8 mouse cellular contexts compared by ENCODE assay signal in genomic region chr19:3669100-3669499, GRCm38 (mm10). TPM values are rescaled to one million over a fixed set of nuclear protein-coding genes. Genes with fewer than 3 reads are reported as not detected.
A peak's percentile ranks its signal among the peaks of the same experiment; 100 is the strongest.
DNase-seq lines count a peak whose midpoint lies in the region; ATAC-seq and TF ChIP-seq lines count a peak whose summit lies in the region.

No protein-coding gene starts in this region.

- H3K4me1 ChIP-seq in midbrain, embryonic 10.5 days = peaks cover 11% of the 10 kb centered on the region; the same call in 1 of the 2 replicates
- H3K4me1 ChIP-seq in midbrain, embryonic 15.5 days = no peaks in the 10 kb centered on the region
- H3K4me1 ChIP-seq in embryonic facial prominence, embryonic 13.5 days = peaks cover 65% of the 10 kb centered on the region
- H3K4me1 ChIP-seq in intestine, embryonic 14.5 days (replicated peaks; ENCODE audit: control insufficient read depth, insufficient read depth, low read length) = peaks cover 40% of the 10 kb centered on the region
- H3K4me1 ChIP-seq in lung, embryonic 14.5 days (ENCODE audit: insufficient read depth) = peaks cover 25% of the 10 kb centered on the region

- WGBS in midbrain, embryonic 10.5 days = 71% methylated on average over 13 of the region's 13 CpGs
- WGBS in midbrain, embryonic 15.5 days = 68% methylated on average over 13 of the region's 13 CpGs
- 27% methylated on average over 13 of the region's 13 CpGs for WGBS in embryonic facial prominence, embryonic 13.5 days
- 56% methylated on average over 13 of the region's 13 CpGs for WGBS in intestine, embryonic 14.5 days
- WGBS in lung, embryonic 14.5 days = 44% methylated on average over 13 of the region's 13 CpGs

- 0 out of 2 replicates have a peak overlapping the region, but pooled peaks have one; percentile 39 for H3K27ac ChIP-seq in midbrain, embryonic 10.5 days (replicated peaks)
- H3K27ac ChIP-seq in midbrain, embryonic 15.5 days = no peak overlapping the region
- peak overlapping the region; percentile 88 for H3K27ac ChIP-seq in embryonic facial prominence, embryonic 13.5 days
- peak overlapping the region; percentile 62 for H3K27ac ChIP-seq in intestine, embryonic 14.5 days (ENCODE audit: low read depth)
- H3K27ac ChIP-seq in lung, embryonic 14.5 days (ENCODE audit: low read depth) = peak overlapping the region; percentile 76

- no peaks in the 10 kb centered on the region for H3K27me3 ChIP-seq in midbrain, embryonic 10.5 days (ENCODE audit: low read depth, poor library complexity, severe bottlenecking)
- H3K27me3 ChIP-seq in midbrain, embryonic 15.5 days (replicated peaks) = no peaks in the 10 kb centered on the region
- H3K27me3 ChIP-seq in embryonic facial prominence, embryonic 13.5 days = no peaks in the 10 kb centered on the region
- H3K27me3 ChIP-seq in intestine, embryonic 14.5 days (replicated peaks; ENCODE audit: control insufficient read depth, insufficient read depth, low read length) = no peaks in the 10 kb centered on the region
- H3K27me3 ChIP-seq in lung, embryonic 14.5 days (ENCODE audit: insufficient read depth, low read length) = no peaks in the 10 kb centered on the region

- TF ChIP-seq CTCF in lung, embryonic 14.5 days (IDR thresholded peaks at IDR 0.05; ENCODE audit: low read depth) = no peak; the same call in 1 of the 2 replicates

- no peak overlapping the region for H3K4me3 ChIP-seq in midbrain, embryonic 10.5 days
- no peak overlapping the region for H3K4me3 ChIP-seq in midbrain, embryonic 15.5 days
- H3K4me3 ChIP-seq in embryonic facial prominence, embryonic 13.5 days = no peak overlapping the region
- no peak overlapping the region for H3K4me3 ChIP-seq in intestine, embryonic 14.5 days (ENCODE audit: low read depth, low read length)
- H3K4me3 ChIP-seq in lung, embryonic 14.5 days (ENCODE audit: low read depth, low read length) = no peak overlapping the region

- peaks cover 11% of the 10 kb centered on the region; the same call in 1 of the 2 replicates for H3K9me3 ChIP-seq in midbrain, embryonic 10.5 days (replicated peaks)
- H3K9me3 ChIP-seq in midbrain, embryonic 15.5 days = no peaks in the 10 kb centered on the region
- H3K9me3 ChIP-seq in embryonic facial prominence, embryonic 13.5 days = 0 out of 2 replicates have a peak, but pooled peaks cover 6% of the 10 kb centered on the region
- H3K9me3 ChIP-seq in intestine, embryonic 14.5 days (ENCODE audit: control insufficient read depth, low read length) = peaks cover 4% of the 10 kb centered on the region; the same call in 1 of the 2 replicates
- H3K9me3 ChIP-seq in lung, embryonic 14.5 days (ENCODE audit: low read depth, low read length) = peaks cover 6% of the 10 kb centered on the region; the same call in 1 of the 2 replicates

- H3K4me2 ChIP-seq in midbrain, embryonic 15.5 days = no peak overlapping the region
- peak overlapping the region; percentile 33; the same call in 1 of the 2 replicates for H3K4me2 ChIP-seq in embryonic facial prominence, embryonic 13.5 days
- no peak overlapping the region for H3K4me2 ChIP-seq in intestine, embryonic 14.5 days (ENCODE audit: low read length)
- H3K4me2 ChIP-seq in lung, embryonic 14.5 days = peak overlapping the region; percentile 21; the same call in 1 of the 2 replicates

- H3K9ac ChIP-seq in midbrain, embryonic 15.5 days = no peak overlapping the region
- H3K9ac ChIP-seq in embryonic facial prominence, embryonic 13.5 days = peak overlapping the region; percentile 11; the same call in 1 of the 2 replicates
- H3K9ac ChIP-seq in intestine, embryonic 14.5 days (ENCODE audit: low read length) = no peak overlapping the region
- peak overlapping the region; percentile 26; the same call in 1 of the 2 replicates for H3K9ac ChIP-seq in lung, embryonic 14.5 days

- no peak for ATAC-seq in midbrain, embryonic 15.5 days (replicated peaks)
- ATAC-seq in embryonic facial prominence, embryonic 13.5 days (ENCODE audit: insufficient number of reproducible peaks, insufficient read depth, low FRiP score, low TSS enrichment, low read depth) = no peak; the same call in 1 of the 2 replicates
- ATAC-seq in intestine, embryonic 14.5 days (replicated peaks; ENCODE audit: low FRiP score, low TSS enrichment, low read depth) = 0 out of 2 replicates have a peak, but pooled peaks have one; percentile 15
- ATAC-seq in lung, embryonic 14.5 days (ENCODE audit: insufficient read depth) = peak; percentile 45; the same call in 1 of the 2 replicates
- no peak for ATAC-seq in inflammation-experienced regulatory T-cells, adult 6 months

- no peak for DNase-seq in midbrain, embryonic 10.5 days (ENCODE audit: low spot score)
- DNase-seq in intestine, embryonic 14.5 days (ENCODE audit: low spot score) = no peak
- peak; percentile 68 for DNase-seq in lung, embryonic 14.5 days
- peak; percentile 38 to 49 for DNase-seq in thymus, postnatal 36 days
- no peak for DNase-seq in cerebellum, adult 11-12 months

- H3K36me3 ChIP-seq in midbrain, embryonic 10.5 days = peaks cover 28% of the 10 kb centered on the region
- H3K36me3 ChIP-seq in midbrain, embryonic 15.5 days (replicated peaks) = no peaks in the 10 kb centered on the region
- H3K36me3 ChIP-seq in embryonic facial prominence, embryonic 13.5 days = peaks cover 29% of the 10 kb centered on the region
- peaks cover 16% of the 10 kb centered on the region for H3K36me3 ChIP-seq in intestine, embryonic 14.5 days (ENCODE audit: control insufficient read depth, insufficient read depth, low read length)
- H3K36me3 ChIP-seq in lung, embryonic 14.5 days (ENCODE audit: insufficient read depth) = peaks cover 18% of the 10 kb centered on the region; the same call in 1 of the 2 replicates

RNA-seq across cellular contexts. Expression of gene Lrp5, which starts 17.3 kb away (rescaled TPM):
- 2.3 and 2.5 TPM in 2 replicates for polyA plus RNA-seq in midbrain, embryonic 10.5 days (2016; fragmentation: Nextera tagmentation; extraction: Ambion mirVana)
- 1.1 and 1.4 TPM in 2 replicates for polyA plus RNA-seq in midbrain, embryonic 15.5 days (2015; fragmentation: Nextera tagmentation; extraction: Ambion mirVana)
- 7.3 and 7.9 TPM in 2 replicates for polyA plus RNA-seq in embryonic facial prominence, embryonic 13.5 days (2015; fragmentation: Nextera tagmentation; extraction: Ambion mirVana)
- polyA plus RNA-seq in intestine, embryonic 14.5 days (2014; fragmentation: Nextera tagmentation; extraction: Ambion mirVana) = 7.8 and 7.9 TPM in 2 replicates
- 9.3 and 11.4 TPM in 2 replicates for polyA plus RNA-seq in lung, embryonic 14.5 days (2014; fragmentation: Nextera tagmentation; extraction: Ambion mirVana)
- polyA plus RNA-seq in inflammation-experienced regulatory T-cells, adult 6 months (2017; shearing (Covaris generic)) = under 1 TPM in 2 of 3 experiments, not detected in 1; 0.05 to 0.08 TPM

RNA-seq across cellular contexts. Expression of gene 1810055G02Rik, which starts 39.0 kb away (rescaled TPM):
- polyA plus RNA-seq in midbrain, embryonic 10.5 days (2016; fragmentation: Nextera tagmentation; extraction: Ambion mirVana) = 47.1 and 48.6 TPM in 2 replicates
- polyA plus RNA-seq in midbrain, embryonic 15.5 days (2015; fragmentation: Nextera tagmentation; extraction: Ambion mirVana) = 34.6 and 35.9 TPM in 2 replicates
- polyA plus RNA-seq in embryonic facial prominence, embryonic 13.5 days (2015; fragmentation: Nextera tagmentation; extraction: Ambion mirVana) = 47.5 and 47.6 TPM in 2 replicates
- 34.1 and 36.4 TPM in 2 replicates for polyA plus RNA-seq in intestine, embryonic 14.5 days (2014; fragmentation: Nextera tagmentation; extraction: Ambion mirVana)
- 40.3 and 40.9 TPM in 2 replicates for polyA plus RNA-seq in lung, embryonic 14.5 days (2014; fragmentation: Nextera tagmentation; extraction: Ambion mirVana)
- polyA plus RNA-seq in inflammation-experienced regulatory T-cells, adult 6 months (2017; shearing (Covaris generic)) = 1 to 10 TPM; 4.1 to 6.0 (median 5.3) TPM

Comparison
In these comparisons a context has a peak if more than half of its experiments do, and no peak if none do; other contexts are left out.
1. DNase-seq: peak in lung, embryonic 14.5 days (single experiment) and thymus, postnatal 36 days (2 of 2); none in midbrain, embryonic 10.5 days (single experiment), intestine, embryonic 14.5 days (single experiment) and cerebellum, adult 11-12 months (single experiment).
2. ATAC-seq: peak in intestine, embryonic 14.5 days (single experiment) and lung, embryonic 14.5 days (single experiment); none in midbrain, embryonic 15.5 days (single experiment), embryonic facial prominence, embryonic 13.5 days (single experiment) and inflammation-experienced regulatory T-cells, adult 6 months (single experiment).
3. H3K4me2 ChIP-seq: peak in embryonic facial prominence, embryonic 13.5 days (single experiment) and lung, embryonic 14.5 days (single experiment); none in midbrain, embryonic 15.5 days (single experiment) and intestine, embryonic 14.5 days (single experiment).
4. H3K9ac ChIP-seq: peak in embryonic facial prominence, embryonic 13.5 days (single experiment) and lung, embryonic 14.5 days (single experiment); none in midbrain, embryonic 15.5 days (single experiment) and intestine, embryonic 14.5 days (single experiment).